Mouse (Mus musculus) left cerebral cortex, adult 11 months (tissue): ENCODE measurements at regions not wholly inside any gene's neighbourhood (a gene's known extent, or its start where the extent isn't known, plus 50 kb on each side); places are given as distances from the start of the nearest gene placed in this dataset.

ENCODE experiments used
- DNase-seq: peaks from one replicate; pipeline ENCODE4 v3.0.0; 2022; ENCODE audit warnings: low spot score

GRCm38 (mm10) chr9:42196552-42196951 lies 67.5 kb downstream of the Sc5d start:
- no peak for DNase-seq

DNA sequence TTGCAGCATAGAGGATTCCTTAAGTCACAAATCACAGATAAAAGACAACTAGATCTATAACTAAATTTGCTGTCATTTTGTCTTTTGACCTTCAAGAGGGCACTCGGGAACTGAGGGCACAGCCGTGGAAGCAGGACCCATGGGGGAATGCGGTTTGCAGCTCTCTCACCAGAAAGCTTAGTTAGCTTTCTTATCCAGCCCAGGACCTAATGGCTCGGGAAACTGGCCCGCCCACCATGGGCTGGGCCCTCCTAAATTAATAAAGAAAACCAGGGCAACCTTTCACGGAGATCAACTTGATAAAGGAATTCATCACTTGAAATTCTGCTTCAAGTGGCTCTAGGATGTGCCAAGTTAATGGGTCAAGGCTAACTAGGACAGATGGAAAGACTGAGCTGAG lies 67.9 kb downstream of the Sc5d start:
- DNase-seq = no peak

- DNase-seq = no peak
These were observed 68.4 kb downstream of the Sc5d start for GRCm38 (mm10) chr9:42195651-42196050.

DNA sequence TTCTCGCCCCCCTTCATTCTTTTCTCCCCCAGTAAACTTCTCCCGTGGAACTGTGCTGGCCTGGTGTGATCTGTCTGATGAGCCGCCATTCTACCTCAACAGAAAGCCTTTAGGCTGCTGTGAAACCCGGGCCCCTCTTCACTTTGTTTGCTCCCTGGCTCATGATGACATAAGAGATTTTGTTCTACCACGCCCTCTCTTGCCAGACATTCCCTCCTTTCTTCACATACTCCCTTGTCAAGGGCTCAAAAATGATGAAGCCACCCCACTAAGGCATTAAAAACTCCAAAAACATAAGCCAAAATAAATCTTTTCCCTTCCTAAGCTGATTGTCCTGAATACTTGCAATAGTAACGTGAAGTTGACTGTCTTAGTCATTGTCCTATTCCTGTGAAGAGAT lies 69.1 kb downstream of the Sc5d start:
- DNase-seq = no peak

GRCm38 (mm10) chr9:42194176-42194575 lies 69.9 kb downstream of the Sc5d start:
- DNase-seq = no peak

- no peak for DNase-seq
These were observed 69.1 kb upstream of the Sorl1 start for GRCm38 (mm10) chr9:42192967-42193733.

DNA sequence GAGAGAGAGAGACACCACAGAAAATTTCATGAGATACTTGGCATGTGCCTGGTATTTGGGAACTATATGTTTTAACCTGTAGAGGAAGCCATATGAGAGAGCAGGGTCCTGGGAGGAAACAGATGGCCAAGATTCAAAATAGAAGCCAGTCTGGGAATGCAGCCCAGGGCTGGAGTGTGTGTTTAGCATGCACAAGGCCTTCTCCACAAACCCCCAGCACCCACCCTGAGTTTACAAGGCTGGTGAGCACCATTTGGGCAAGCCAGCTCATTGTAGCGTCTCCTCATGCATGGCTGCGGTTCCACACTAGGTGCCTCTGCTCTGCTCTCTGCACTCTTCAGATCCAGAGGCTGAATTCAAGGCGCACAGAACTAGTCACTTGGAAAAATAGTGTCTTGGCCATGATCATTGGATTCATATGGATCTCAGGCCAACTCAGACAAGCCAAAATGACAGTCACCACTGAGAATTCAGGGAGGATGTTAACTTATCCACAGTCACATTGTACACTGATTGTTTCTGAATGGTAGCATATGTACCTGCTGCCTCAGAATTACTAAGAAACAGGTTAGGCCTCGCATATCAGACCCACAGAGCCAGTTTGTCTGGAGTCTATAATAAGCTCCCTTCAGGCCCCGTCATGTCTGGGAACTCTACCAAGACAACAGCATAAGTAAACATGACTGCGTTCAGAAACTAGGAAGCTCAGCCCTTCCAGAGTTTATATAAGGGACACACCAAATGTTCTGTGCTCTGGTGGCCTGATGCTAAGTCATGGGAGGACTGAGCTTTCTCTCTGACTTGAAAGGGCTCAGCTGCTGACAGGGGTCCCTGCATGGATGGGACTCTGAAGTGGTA lies 63.5 kb upstream of the Sorl1 start:
- DNase-seq = peak; percentile 57

- DNase-seq = no peak
These were observed 60.1 kb upstream of the Sorl1 start for GRCm38 (mm10) chr9:42184104-42184635.

DNA sequence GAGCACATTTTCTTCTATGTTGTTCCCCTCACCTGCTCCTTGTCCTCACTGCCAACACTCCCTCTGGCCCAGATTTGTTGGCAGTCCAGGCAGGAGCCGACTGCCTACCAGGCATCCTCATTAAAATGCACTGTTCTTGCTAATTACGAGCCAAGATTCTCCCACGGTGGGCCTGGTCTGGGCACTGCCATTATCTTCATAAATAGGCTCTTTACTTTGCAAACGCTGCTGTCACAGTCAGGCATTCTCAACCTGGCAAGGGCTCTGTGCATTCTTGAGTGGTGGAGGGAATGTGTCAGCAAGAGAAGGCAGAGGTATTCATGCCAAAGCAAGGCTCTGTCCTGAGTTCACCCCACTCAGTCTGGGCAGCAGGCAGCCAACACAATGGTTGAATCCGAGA lies 59.4 kb upstream of the Sorl1 start:
- peak; percentile 67 for DNase-seq

- no peak for DNase-seq
These were observed 58.3 kb upstream of the Sorl1 start for GRCm38 (mm10) chr9:42182400-42182799.

DNA sequence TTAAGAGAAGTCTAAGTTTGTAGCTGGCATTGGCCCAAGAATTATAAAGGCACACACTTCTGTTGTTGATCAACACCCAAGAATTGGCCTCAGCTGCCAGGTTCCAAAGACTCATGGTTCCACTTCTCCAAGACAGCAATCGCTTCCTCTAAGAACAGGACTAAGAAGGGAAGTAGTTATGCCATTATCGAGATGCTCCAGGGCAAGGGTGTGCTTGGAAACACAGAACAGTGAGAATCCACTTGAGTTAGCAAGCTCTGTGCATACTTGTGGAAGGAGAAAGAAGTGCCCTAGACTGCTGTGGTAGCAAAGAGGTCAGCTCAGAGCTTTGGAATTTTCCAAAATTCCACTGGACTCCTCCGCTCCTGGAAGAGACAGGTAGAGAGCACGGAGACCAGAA lies 56.1 kb upstream of the Sorl1 start:
- no peak for DNase-seq

DNA sequence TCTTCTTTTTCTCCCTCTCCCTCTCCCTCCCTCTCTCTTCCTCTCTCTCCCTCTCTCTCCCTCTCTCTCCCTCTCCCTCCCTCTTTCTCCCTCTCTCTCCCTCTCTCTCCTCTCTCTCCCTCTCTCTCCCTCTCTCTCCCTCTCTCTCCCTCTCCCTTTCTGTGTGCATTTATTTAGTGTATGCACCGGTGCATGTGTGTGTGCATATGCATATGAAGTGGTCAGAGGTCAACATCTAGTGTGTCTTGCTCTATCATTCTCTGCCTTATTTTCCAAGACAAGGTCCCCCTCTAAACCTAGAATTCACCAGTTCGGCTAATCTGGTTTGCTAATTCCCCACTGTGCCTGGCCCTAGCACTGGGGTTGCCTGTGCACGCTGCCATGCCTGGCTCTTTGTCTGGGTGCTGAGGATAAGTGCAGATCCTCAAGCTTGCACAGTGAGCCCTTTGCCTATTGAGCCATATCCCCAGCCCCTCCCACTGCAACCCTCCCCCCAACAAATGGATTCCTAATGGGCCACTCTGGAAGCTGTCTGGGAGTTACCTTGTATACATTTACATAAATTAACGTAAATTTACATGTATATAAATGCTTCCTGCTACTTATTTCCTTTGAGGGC lies 54.8 kb upstream of the Sorl1 start:
- DNase-seq = no peak

DNA sequence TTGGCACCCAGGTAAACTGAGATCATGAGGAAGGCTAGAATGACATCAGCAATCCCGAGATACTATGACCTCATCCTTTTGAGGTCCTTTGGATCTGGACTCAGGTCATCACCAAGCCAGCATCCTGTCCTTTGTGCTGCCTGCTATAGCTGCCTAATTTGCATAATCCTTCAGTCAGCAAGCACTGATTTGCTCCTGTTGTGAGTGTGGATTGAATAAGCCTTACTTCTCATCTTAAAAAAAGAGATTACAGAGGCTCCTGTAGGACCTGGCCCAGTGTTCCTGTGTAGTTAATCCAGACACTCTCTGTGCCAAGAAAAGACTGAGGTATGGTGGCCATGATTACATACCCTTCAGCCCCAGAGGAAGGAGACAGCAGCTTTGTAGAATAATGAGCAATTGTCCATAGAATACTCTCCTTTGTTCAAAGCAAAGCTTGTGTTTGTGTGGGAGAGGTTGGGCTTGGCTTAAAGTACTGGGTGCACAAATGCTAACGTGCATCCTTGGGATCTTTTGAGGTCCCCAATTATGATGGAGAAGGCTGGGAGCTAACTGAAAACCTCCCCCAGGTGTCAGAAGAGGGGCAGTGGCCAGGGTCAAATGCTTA lies 50.4 kb upstream of the Sorl1 start:
- DNase-seq = no peak
